14 mouse cellular contexts compared by ENCODE assay signal in the genomic region with DNA sequence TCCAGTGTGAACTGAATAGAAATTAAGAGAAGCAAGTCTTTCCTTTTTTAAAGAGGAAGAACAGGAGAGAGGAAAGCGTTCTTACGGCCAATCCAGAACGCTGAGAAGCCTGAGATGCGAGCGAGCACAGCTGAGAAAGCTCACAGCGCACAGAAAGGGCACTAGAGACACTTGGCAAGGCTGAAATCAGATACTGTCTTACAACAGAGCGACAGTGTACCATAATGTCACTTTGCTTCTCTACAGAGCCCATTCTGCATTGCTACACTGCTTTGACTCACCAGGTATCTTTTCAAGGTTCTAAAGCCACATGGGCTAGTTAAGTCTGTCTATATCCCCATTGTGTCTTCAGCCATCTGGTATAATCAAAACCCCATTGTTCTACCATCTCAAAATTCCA. TPM values are rescaled to one million over a fixed set of nuclear protein-coding genes. Genes with fewer than 3 reads are reported as not detected.
DNase-seq lines count a peak whose midpoint lies in the region; ATAC-seq and TF ChIP-seq lines count a peak whose summit lies in the region.
"Had no signal": no experiment of that assay in that cellular context is flagged by ENCODE, and none has a peak within 500 bp of the region (broad histone marks: within the 10 kb centered on the region; RNA-seq: fewer than 3 reads in every experiment).

No protein-coding gene starts in this region.

- H3K9ac ChIP-seq in heart, postnatal 0 days (replicated peaks; ENCODE audit: low read depth, low read length), result no peak overlapping the region
- H3K9ac ChIP-seq in heart, adult 2 months (ENCODE audit: low read depth, low read length), result no peak overlapping the region
- peak overlapping the region; percentile 25; the same call in 1 of the 2 replicates for H3K9ac ChIP-seq in forebrain, embryonic 15.5 days (replicated peaks)
- H3K9ac ChIP-seq in midbrain, embryonic 13.5 days (replicated peaks), result 0 out of 2 replicates have a peak overlapping the region, but pooled peaks have one; percentile 4
- H3K9ac ChIP-seq: embryonic facial prominence, embryonic 13.5 days; intestine, embryonic 15.5 days; limb, embryonic 12.5 days; stomach, embryonic 15.5 days had no signal

- H3K27me3 ChIP-seq in heart, postnatal 0 days (ENCODE audit: control insufficient read depth, insufficient read depth, low read length), result no peaks in the 10 kb centered on the region
- no peaks in the 10 kb centered on the region for H3K27me3 ChIP-seq in heart, adult 2 months (ENCODE audit: control insufficient read depth, insufficient read depth, low read length)
- no peaks in the 10 kb centered on the region for H3K27me3 ChIP-seq in forebrain, embryonic 15.5 days
- H3K27me3 ChIP-seq in midbrain, embryonic 13.5 days, result no peaks in the 10 kb centered on the region
- H3K27me3 ChIP-seq: embryonic facial prominence, embryonic 13.5 days; intestine, embryonic 15.5 days; limb, embryonic 12.5 days; stomach, embryonic 15.5 days had no signal

- no peak overlapping the region for H3K4me3 ChIP-seq in heart, postnatal 0 days (ENCODE audit: low read depth, low read length)
- no peak overlapping the region for H3K4me3 ChIP-seq in heart, adult 2 months
- H3K4me3 ChIP-seq in cortical plate, adult 2 months (ENCODE audit: insufficient read depth, low read length), result no peak overlapping the region
- peak overlapping the region; percentile 13 for H3K4me3 ChIP-seq in forebrain, embryonic 15.5 days
- H3K4me3 ChIP-seq in midbrain, embryonic 13.5 days (replicated peaks), result no peak overlapping the region
- H3K4me3 ChIP-seq: embryonic facial prominence, embryonic 13.5 days; intestine, embryonic 15.5 days; limb, embryonic 12.5 days; stomach, embryonic 15.5 days had no signal

- ATAC-seq in heart, postnatal 0 days (ENCODE audit: insufficient read depth, low read depth), result no peak
- 0 out of 2 replicates have a peak, but pooled peaks have one; percentile 18 for ATAC-seq in forebrain, embryonic 15.5 days (replicated peaks)
- no peak for ATAC-seq in midbrain, embryonic 13.5 days
- ATAC-seq: intestine, embryonic 15.5 days had no signal

- peaks cover 32% of the 10 kb centered on the region for H3K4me1 ChIP-seq in heart, postnatal 0 days (ENCODE audit: control insufficient read depth, insufficient read depth)
- H3K4me1 ChIP-seq in heart, adult 2 months (ENCODE audit: control insufficient read depth, insufficient read depth, low read length), result no peaks in the 10 kb centered on the region; the same call in none of the 2 replicates
- peaks cover 17% of the 10 kb centered on the region for H3K4me1 ChIP-seq in cortical plate, adult 2 months (ENCODE audit: control insufficient read depth, insufficient read depth, low read length)
- H3K4me1 ChIP-seq in forebrain, embryonic 15.5 days, result peaks cover 41% of the 10 kb centered on the region
- H3K4me1 ChIP-seq in midbrain, embryonic 13.5 days (replicated peaks), result peaks cover 45% of the 10 kb centered on the region
- H3K4me1 ChIP-seq: stomach, embryonic 15.5 days had no signal

- DNase-seq in heart, postnatal 0 days (ENCODE audit: low spot score), result no peak
- DNase-seq in heart, adult 2 months, result no peak
- no peak for DNase-seq in gastrocnemius, adult 18-20 months (ENCODE audit: low spot score)
- DNase-seq in natural killer cell, adult 2 months (ENCODE audit: low spot score in 2 of 2), result no peak
- DNase-seq: cerebellum, postnatal 36 days; kidney, postnatal 25 days; thymus, postnatal 14 days had no signal

- H3K79me2 ChIP-seq in heart, adult 2 months (replicated peaks; ENCODE audit: control insufficient read depth, insufficient read depth, low read length), result 0 out of 2 replicates have a peak, but pooled peaks cover 1% of the 10 kb centered on the region

- H3K36me3 ChIP-seq in heart, postnatal 0 days (replicated peaks; ENCODE audit: control insufficient read depth, insufficient read depth, low read length), result no peaks in the 10 kb centered on the region
- H3K36me3 ChIP-seq in heart, adult 2 months (ENCODE audit: control insufficient read depth, insufficient read depth, low read length), result no peaks in the 10 kb centered on the region
- no peaks in the 10 kb centered on the region for H3K36me3 ChIP-seq in forebrain, embryonic 15.5 days
- no peaks in the 10 kb centered on the region for H3K36me3 ChIP-seq in midbrain, embryonic 13.5 days
- H3K36me3 ChIP-seq: embryonic facial prominence, embryonic 13.5 days; intestine, embryonic 15.5 days; limb, embryonic 12.5 days; stomach, embryonic 15.5 days had no signal

- 35% methylated on average over 7 of the region's 7 CpGs for WGBS in heart, postnatal 0 days
- WGBS in heart, adult 2 months, result 58% methylated on average over 7 of the region's 7 CpGs
- 14% methylated on average over 7 of the region's 7 CpGs for WGBS in forebrain, embryonic 15.5 days
- 33% methylated on average over 7 of the region's 7 CpGs for WGBS in midbrain, embryonic 13.5 days

- H3K27ac ChIP-seq in heart, postnatal 0 days (ENCODE audit: low read depth), result no peak overlapping the region
- no peak overlapping the region for H3K27ac ChIP-seq in heart, adult 2 months
- 0 out of 2 replicates have a peak overlapping the region, but pooled peaks have one; percentile 6 for H3K27ac ChIP-seq in cortical plate, adult 2 months (ENCODE audit: insufficient read depth, low read length)
- H3K27ac ChIP-seq in forebrain, embryonic 15.5 days (replicated peaks), result peak overlapping the region; percentile 85
- peak overlapping the region; percentile 68 for H3K27ac ChIP-seq in midbrain, embryonic 13.5 days
- H3K27ac ChIP-seq: embryonic facial prominence, embryonic 13.5 days; intestine, embryonic 15.5 days; limb, embryonic 12.5 days; stomach, embryonic 15.5 days had no signal

- 0 out of 2 replicates have a peak overlapping the region, but pooled peaks have one; percentile 21 for H3K4me2 ChIP-seq in heart, postnatal 0 days (ENCODE audit: low read depth, low read length)
- H3K4me2 ChIP-seq in forebrain, embryonic 15.5 days (replicated peaks), result peak overlapping the region; percentile 40
- peak overlapping the region; percentile 40 for H3K4me2 ChIP-seq in midbrain, embryonic 13.5 days (replicated peaks)
- H3K4me2 ChIP-seq: embryonic facial prominence, embryonic 13.5 days; intestine, embryonic 15.5 days; limb, embryonic 12.5 days; stomach, embryonic 15.5 days had no signal

- intact Hi-C loops in heart, adult 2 months (cut with DNase I), result no loop called here

- H3K9me3 ChIP-seq in heart, postnatal 0 days (replicated peaks; ENCODE audit: control insufficient read depth, low read length), result no peaks in the 10 kb centered on the region
- H3K9me3 ChIP-seq in forebrain, embryonic 15.5 days, result no peaks in the 10 kb centered on the region
- no peaks in the 10 kb centered on the region for H3K9me3 ChIP-seq in midbrain, embryonic 13.5 days
- H3K9me3 ChIP-seq: embryonic facial prominence, embryonic 13.5 days; intestine, embryonic 15.5 days; limb, embryonic 12.5 days; stomach, embryonic 15.5 days had no signal

- no peak for TF ChIP-seq EP300 in heart, postnatal 0 days (IDR thresholded peaks at IDR 0.05; ENCODE audit: low read depth)
- no peak for TF ChIP-seq EP300 in heart, adult 2 months (IDR thresholded peaks at IDR 0.05; ENCODE audit: insufficient read depth, low read depth, low read length)

- TF ChIP-seq POLR2A in heart, adult 2 months (IDR thresholded peaks at IDR 0.05; ENCODE audit: insufficient read depth, low read depth, low read length), result no peak
- no peak for TF ChIP-seq POLR2A in cortical plate, adult 2 months (IDR thresholded peaks at IDR 0.05; ENCODE audit: extremely low read depth, insufficient read depth, low read length)

- no peak for TF ChIP-seq CTCF in heart, postnatal 0 days (IDR thresholded peaks at IDR 0.05; ENCODE audit: low read depth)
- no peak for TF ChIP-seq CTCF in heart, adult 2 months (IDR thresholded peaks at IDR 0.05)
- TF ChIP-seq CTCF in cortical plate, adult 2 months (IDR thresholded peaks at IDR 0.05; ENCODE audit: extremely low read depth, insufficient read depth, low read length), result no peak

RNA-seq across cellular contexts. Expression of a gene that starts 13.7 kb away (rescaled TPM):
- total RNA-seq in heart, postnatal 0 days (2014; rRNA removed; ENCODE audit: low replicate concordance), result 12.0 and 18.6 TPM in 2 replicates
- polyA plus RNA-seq in heart, postnatal 0 days (2015; fragmentation: Nextera tagmentation; extraction: Ambion mirVana), result 3.4 and 3.6 TPM in 2 replicates
- total RNA-seq in heart, adult 2 months (2021), result 1 to 10 TPM; 8.8 to 9.7 TPM
- 6.5 and 10.1 TPM in 2 replicates for polyA plus RNA-seq in heart, adult 2 months (2012; rRNA removed)
- 84.0 and 90.2 TPM in 2 replicates for polyA plus RNA-seq in cortical plate, adult 2 months (2012; rRNA removed)
- 17.0 and 19.5 TPM in 2 replicates for polyA plus RNA-seq in forebrain, embryonic 15.5 days (2015; fragmentation: Nextera tagmentation; extraction: Ambion mirVana)
- polyA plus RNA-seq in midbrain, embryonic 13.5 days (2015; fragmentation: Nextera tagmentation; extraction: Ambion mirVana), result 13.2 and 16.5 TPM in 2 replicates
- total RNA-seq in gastrocnemius, adult 18-20 months (2021), result 1 to 10 TPM; 2.9 TPM

Comparison
In these comparisons a context has a peak if more than half of its experiments do, and no peak if none do; other contexts are left out.
1. H3K27ac ChIP-seq: peak in cortical plate, adult 2 months (single experiment), forebrain, embryonic 15.5 days (single experiment) and midbrain, embryonic 13.5 days (single experiment); none in heart, postnatal 0 days (single experiment) and heart, adult 2 months (single experiment).
2. H3K9ac ChIP-seq: peak in forebrain, embryonic 15.5 days (single experiment) and midbrain, embryonic 13.5 days (single experiment); none in heart, postnatal 0 days (single experiment) and heart, adult 2 months (single experiment).
3. Peak in every context shown above with its lines, with median percentiles within 50 percentile points of each other: H3K4me2 ChIP-seq.